Mouse (Mus musculus) brain, embryonic 18.5 days (tissue): ENCODE data around the gene Ndnf.

Source experiments
- DNase-seq: peaks from one replicate; pipeline ENCODE4 v3.0.0-alpha.2; 2012; ENCODE audit warnings: low read depth, low spot score

Gene Ndnf

DNA sequence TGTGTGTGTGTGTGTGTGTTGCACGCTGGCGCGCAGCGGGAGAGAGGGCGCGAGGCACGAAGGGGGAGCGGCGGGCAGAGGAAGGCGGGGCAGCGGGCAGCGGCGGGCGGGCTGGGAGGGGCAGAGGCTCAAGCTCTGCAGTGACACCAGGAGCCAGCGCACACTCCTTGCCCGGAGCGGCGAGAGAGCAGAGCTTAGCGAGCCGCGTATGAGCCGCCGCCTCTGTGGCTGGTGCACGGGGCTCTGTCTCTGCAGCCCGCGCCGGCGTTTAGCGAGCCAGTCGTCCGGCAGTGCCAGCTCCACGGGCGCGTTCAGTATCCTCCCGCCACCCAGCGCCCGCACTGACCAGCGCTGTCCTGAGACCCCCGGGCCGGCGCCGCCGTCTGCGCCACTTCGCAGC, at the start of gene Ndnf:
Ndnf (plus strand) TSS at position 140 of the 400 bp plus-strand sequence.
- DNase-seq = peak; percentile 30

DNA sequence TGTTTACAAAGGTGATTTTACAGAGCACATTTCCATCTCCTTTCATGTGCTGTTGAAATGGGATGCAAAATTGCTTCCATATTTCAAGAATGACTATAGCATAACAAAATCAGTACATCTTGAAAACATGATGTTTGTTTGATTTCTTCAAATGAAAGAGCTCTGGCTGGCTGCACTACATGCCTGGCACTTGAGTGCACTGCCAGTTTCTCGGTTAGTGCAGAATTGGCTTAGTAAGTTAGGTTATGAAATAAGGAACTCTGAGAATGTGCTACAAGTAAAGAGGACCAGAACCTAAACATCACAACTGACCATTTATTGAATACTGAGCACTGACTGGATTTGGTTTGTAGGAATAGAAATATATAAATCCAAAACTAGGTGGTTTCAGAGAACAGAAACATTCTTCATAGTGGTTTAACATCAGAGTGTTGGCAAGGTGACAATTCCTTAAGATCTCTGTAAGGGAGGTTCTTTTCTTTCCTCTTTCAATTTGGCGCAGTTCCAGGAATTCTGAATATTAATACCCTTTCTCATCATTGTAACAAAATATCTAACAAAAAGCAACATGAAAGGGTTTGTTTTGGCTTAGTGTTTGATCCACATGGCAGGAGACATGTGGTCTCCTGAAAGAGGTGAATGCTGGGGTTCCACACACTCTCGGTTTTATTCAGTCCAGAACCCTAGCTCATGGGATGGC, 48.2 kb upstream of the Ndnf start:
- DNase-seq = no peak

DNA sequence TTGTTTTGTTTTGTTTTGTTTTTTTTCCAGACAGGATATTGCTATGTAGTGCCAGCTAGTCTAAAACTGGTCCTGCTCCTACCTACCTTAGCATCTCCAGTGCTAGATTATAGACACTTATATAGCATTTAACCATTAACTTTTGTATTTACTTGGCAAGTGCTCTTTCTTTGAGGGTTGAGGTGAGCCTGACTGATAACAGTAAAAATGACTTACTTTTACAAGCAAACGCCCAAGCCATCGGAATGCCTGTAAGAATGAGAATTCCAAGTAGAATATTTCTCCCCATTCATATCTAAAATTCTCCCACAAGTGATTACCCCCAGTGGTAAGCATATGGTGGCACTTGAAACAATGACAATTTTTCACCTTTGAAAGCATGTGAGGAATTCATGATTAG, 40.8 kb upstream of the Ndnf start:
- no peak for DNase-seq

GRCm38 (mm10) chr6:65632184-65632583, 39.2 kb upstream of the Ndnf start:
- DNase-seq = no peak

DNA sequence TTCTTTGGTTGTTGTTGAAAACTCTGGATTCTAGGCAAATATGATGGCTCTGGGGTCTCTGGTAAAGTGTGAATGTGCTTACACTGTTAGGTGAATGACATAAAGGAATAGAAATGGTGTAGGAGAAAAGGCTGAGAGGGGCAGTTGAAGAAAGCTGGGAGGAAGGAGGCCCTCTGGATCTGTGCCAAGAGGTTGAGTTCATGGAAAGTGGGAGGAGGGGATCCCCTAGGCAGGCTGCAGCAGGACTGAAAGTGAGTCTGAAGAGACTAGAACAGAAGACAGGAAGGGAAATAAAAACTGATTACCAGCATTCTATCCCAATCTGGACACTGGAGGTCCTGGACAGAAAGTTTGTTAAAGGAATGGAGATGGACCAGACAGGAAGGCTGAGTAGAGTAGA, 29.0 kb upstream of the Ndnf start:
- no peak for DNase-seq

DNA sequence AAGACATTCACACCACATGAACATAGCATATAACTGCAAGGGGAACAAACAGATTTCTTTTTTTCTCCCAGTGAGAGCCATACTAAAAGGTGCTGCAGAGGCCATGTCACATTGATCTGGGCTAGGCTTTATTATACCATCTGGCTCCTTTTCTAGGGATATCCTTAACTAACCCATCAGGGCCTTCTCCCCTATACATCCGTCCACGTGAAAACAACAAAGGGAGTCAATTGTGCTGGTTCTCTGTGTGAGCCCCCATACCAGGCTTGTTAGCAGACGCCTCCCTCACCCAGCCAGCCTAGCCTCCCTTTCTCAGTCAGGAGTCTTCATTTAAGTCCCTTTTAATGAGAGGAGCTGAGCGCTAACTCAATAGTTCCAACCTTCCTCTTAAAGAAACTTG, 27.3 kb upstream of the Ndnf start:
- no peak for DNase-seq

- no peak for DNase-seq
Observed at GRCm38 (mm10) chr6:65646408-65646807, 25.0 kb upstream of the Ndnf start.

DNA sequence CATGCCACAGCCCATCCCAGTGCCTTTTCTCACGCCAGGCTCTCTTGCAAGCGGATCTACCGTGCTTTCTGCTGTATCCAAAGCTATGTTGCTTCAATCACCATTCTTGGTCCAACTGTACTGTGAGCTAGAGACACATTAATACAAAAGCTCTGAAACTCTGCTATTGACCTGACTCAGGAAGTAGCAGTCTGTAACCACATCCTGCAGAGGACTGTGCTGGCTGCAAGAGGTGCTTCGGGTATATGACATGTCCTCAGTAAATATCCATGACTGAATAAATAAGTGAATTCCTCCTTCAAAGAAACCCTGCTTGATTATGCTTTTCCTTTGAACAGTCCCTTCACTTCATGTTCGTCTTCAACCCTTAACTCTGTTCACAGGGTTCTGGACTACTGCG, 23.7 kb upstream of the Ndnf start:
- DNase-seq = no peak

- DNase-seq = no peak
Observed at GRCm38 (mm10) chr6:65651376-65651775, 20.0 kb upstream of the Ndnf start.

- no peak for DNase-seq
Observed at GRCm38 (mm10) chr6:65661272-65661671, 10.1 kb upstream of the Ndnf start.

DNA sequence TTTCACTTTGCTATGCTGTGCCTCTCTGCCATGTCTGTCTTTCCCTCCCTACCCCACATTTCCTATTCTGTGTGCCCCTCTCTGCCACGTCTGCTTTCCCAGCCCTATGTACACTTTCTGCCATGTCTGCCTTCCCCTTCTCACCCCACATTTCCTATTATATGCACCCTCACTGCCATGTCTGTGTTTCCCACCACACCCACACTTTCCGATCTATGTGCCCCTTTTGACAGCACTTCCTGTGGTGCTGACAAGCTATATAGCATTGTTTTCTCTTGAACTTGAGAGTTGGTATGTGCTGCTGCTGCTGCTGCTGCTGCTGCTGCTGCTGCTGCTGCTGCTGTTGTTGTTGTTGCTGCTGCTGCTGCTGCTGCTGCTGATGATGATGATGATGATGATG, 9.3 kb upstream of the Ndnf start:
- no peak for DNase-seq

- no peak for DNase-seq
Observed at GRCm38 (mm10) chr6:65663990-65664389, 7.4 kb upstream of the Ndnf start.

- DNase-seq = no peak
Observed at GRCm38 (mm10) chr6:65666295-65666694, 5.1 kb upstream of the Ndnf start.

GRCm38 (mm10) chr6:65669971-65670370, 1.4 kb upstream of the Ndnf start:
- DNase-seq = no peak

- no peak for DNase-seq
Observed at GRCm38 (mm10) chr6:65670981-65671411, 394 bp upstream of the Ndnf start.

- DNase-seq = no peak
Observed at GRCm38 (mm10) chr6:65672131-65673031, 991 bp downstream of the Ndnf start.

GRCm38 (mm10) chr6:65693938-65694337, 22.5 kb downstream of the Ndnf start:
- no peak for DNase-seq

- DNase-seq = no peak
Observed at GRCm38 (mm10) chr6:65720676-65721075, 49.3 kb downstream of the Ndnf start.

DNA sequence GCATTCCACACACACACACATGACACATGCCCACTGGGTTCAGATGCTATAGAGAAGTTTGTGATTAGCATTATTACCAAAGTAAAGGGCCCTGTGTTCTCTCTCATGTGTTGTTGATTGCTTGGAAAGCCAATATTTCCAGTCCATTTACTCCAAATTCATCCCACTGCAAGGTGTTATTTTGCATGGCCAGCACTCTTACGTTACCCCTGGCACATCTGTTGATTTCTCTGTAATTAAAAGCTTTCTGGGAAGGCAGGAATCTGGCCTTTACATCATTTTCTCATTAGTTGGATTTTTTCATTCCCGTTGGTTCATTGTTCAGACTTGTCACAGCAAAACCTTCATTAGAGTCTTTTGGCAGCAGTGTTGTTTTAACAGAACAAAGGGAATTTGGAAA, 54.3 kb downstream of the Ndnf start:
- DNase-seq = no peak

GRCm38 (mm10) chr6:65728261-65728660, 56.9 kb downstream of the Ndnf start:
- no peak for DNase-seq

DNA sequence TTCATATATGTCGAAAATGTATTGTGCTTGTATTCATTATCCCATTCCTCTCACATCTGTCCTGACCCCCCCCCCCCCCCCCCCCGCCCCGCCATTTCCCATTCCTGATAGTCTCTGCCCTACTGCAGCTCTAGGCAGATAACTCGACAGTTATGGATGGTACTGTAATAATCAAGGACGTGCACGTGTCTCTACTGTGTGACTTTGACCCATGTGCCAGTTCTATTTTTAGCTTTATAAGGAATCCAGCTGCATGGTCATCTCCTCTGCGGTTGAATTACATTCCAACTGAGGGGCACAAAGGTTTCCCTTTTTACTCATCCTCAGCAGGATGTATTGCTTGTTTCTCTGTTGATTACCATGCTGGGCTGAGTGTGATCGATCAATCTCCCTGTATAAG, 68.1 kb downstream of the Ndnf start:
- no peak for DNase-seq

- DNase-seq = no peak
Observed at GRCm38 (mm10) chr6:65743144-65743870, 71.9 kb downstream of the Ndnf start.
